Mouse (Mus musculus) cerebellum, postnatal 36 days (tissue): ENCODE results near the gene Arg1.
A peak's percentile ranks its signal among the peaks of the same experiment; 100 is the strongest.

Experiments used
- DNase-seq, 2 experiments: peaks; one replicate each; pipeline ENCODE4 v3.0.0; 2021 to 2022; ENCODE audit warnings: mixed read lengths in 2 of 2

The Arg1 gene

DNA sequence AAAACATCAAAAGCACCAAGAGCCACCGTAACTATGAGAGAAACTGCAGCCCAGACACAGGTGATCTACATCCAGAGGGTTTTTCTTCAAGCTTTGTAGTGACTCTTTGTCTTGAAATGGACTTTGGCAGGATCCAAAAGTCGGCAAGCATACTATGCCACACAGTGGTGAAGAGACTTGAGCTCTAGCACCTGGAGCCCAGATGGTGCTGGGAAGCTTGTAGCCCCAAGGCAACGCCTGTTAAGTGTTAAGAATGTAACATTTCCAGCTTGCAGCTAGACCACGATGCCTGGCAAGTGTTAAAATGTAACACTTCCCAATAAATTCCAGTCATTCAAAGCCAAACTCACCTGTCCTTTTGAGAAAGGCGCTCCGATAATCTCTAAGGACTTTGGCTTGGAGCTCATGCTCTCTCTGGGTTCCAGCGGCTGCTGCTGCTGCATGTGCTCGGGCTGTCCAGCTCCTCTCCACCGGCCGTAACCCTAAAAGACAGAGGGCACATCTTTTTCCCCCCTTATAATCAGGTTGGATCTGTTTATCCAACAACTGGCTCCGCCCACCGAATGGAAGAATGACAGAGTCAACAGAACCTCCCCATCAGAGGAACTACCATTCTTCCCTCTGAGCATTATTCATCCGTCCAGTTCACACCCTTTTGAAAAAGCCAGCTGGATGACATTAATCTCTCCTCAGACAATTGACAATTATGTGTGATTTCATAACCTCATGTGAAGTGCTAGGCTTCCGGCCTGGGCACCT, at the start of gene Arg1:
TSS of gene Arg1 (minus strand) at position 523 of the 759 bp plus-strand sequence.
- DNase-seq = no peak

- no peak for DNase-seq
Measured at GRCm38 (mm10) chr10:24973845-24974514, 46.7 kb upstream of the Arg1 start.

DNA sequence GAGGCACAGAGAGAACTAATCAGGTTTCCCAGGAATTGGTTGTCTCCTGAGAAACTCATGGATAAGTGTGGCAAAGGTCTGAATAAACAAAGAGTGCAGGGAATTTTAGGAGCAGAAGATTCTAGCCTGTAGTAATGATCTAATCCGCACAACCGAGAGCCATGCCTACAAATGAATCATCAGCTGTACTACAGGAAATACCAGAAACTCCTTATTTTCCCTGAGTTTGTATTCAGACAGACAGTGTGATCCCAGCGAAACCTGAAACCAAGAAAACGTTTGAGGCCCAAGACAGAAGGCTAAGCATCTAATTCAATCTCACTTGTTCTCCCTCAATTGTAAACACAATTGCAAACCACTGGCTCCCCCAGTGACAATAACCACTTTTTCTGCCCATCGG, 46.1 kb upstream of the Arg1 start:
- no peak for DNase-seq

DNA sequence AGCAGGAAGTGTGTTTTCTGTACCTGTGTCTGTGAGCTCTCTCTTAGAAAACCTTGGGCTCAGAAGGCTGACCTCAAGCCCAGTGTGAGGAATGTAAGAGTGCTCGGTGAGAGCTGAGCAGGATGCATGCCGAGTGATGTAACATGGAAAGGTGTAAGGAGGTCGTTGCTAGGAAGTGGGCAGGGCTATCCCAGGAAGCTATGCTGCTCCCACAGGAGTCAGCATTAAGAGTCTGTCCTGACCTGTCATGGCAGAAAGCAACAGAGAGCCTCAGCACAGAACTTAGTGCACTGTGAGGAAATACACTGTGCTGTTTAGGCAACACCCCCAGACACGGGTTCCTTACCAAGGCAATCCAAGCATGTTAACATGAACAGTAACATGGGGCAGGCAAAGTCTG, 45.6 kb upstream of the Arg1 start:
- no peak for DNase-seq

GRCm38 (mm10) chr10:24965821-24966550, 38.7 kb upstream of the Arg1 start:
- DNase-seq = no peak

DNA sequence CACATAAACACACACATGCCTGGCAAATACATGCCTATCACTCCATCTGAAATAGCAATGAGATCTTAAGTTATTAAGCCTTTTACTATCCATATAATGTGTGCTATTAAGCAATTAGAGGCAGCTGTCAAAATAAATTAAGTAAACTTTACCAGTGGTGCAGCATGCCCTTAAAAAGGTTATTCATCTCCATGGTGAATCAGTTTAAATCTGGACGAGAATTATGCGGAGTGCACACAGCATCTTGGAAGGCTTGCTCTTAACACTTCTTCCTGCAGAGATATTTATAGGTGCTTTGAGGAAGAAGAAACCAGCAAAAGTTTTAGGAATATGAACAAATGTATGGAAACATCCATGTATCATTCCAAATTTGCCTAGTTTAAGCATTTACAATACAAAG, 34.6 kb upstream of the Arg1 start:
- DNase-seq = no peak

GRCm38 (mm10) chr10:24961112-24961511, 33.8 kb upstream of the Arg1 start:
- DNase-seq = no peak

DNA sequence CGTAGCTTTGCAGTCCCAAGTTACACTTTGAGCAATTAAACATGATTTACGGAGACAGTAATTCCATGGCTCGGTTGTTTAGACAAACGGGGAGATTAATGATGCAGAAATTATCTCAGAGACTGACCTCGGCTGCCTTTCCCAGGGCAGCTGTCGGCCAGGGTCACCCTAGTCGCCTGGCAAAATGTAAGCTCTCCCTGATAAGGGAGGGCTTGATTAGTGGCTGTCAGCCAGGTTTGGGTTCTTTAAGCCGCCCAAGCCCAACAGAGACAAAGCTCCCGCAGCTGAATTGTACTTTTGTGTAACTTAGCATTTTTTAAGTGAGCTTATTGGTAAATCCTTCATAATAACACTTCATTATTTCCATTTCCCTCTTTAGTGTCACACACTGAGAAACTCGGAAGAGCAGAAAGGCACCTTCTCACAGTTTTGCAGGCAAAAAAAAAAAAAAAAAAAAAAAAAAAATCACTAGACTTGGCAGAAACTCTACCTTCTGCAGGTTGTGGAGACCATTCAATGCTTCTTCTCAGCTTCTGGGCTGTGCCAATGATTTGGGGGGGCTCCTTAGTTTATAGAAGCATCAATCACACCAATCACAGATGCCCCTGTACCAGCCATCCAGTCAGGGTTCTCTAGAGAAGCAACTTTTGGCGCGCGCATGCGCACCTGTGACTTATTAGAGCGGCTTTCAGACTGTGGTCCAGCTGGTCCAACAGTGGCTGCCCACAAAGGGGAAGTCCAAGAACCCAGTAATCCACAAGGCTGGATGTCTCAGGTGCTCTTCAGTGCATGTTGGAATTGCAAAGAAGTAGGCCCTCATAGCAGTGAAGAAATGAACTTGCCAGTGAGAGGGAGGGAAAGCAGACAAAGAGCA, 32.0 kb upstream of the Arg1 start:
- no peak for DNase-seq

DNA sequence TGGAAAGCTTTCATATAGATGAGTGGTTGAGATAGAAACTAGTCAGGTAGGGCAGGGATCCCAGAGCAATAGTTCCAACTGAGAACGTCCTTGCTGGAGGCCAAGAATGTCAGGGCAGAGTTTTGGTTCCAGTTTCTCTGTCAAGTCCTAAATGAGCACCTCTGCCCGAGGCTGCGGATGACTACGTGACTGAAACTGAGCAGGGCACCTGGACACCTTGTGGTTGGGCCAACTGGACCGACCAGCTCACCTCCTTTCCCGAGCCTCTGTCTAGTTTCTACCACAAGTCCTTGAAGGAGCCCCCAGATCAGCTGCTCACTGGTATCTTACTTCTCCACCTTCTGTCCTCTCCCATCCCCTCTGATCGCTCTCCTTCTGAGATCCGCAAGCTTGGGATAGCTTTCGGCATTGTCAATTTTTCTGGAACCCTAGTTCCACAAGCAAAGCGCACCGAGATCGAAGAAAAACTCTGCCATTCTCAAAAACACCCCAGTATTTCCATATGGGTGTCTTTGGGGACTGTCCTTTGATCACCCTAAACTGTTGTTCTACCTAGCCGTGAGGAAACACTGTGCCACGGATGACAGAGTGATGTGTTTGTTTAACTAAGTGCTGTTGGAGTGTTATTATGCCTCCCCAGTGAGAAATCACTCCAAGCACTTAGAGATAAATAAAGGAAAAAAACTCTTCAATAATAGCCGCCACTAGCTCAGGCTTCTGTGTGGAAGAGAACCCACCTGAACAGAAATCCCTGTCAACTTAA, 31.2 kb upstream of the Arg1 start:
- no peak for DNase-seq

GRCm38 (mm10) chr10:24953876-24954275, 26.6 kb upstream of the Arg1 start:
- DNase-seq = no peak

DNA sequence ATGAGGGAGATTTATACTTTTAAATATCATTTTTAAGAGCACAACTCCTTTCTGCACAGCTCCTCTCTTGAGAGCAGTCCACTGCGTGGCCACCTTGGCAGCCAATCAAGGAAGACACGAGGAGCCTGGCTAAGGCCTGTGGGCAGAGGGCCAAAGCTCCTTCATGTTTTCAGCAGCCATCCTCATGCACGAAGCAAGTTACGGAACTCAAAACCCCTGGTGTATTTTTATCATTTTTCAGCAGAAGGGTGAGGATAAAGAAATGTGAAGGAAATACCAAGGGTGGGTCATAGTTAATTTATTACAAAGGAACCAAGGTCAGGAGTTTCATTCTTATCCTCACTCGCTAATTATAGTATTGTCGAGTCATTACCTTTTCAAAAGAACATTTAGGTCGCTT, 25.3 kb upstream of the Arg1 start:
- peak in 1 of 2 experiments; percentile 47 for DNase-seq

GRCm38 (mm10) chr10:24951575-24951974, 24.3 kb upstream of the Arg1 start:
- no peak for DNase-seq

GRCm38 (mm10) chr10:24950223-24950622, 22.9 kb upstream of the Arg1 start:
- no peak for DNase-seq

- DNase-seq = no peak
Measured at GRCm38 (mm10) chr10:24948278-24948677, 21.0 kb upstream of the Arg1 start.

DNA sequence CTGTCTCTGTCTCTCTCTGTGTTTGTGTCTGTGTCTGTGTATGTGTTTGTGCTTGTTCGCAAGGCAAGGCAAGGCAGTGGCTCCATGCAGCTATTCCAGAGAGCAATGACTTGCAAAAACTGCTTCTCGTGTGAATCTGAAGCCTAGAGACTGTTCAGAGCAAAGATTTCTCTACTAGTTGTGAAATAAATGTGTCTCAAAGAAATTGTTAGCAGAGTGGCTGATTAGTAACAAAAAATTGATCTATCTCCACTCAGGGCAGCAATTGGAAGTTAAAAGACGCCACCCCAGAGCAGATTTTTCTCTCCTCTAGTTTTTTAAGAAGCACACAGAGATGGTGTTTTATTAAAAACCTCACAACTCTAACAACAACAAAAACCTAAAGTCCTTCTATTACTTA, 20.6 kb upstream of the Arg1 start:
- no peak for DNase-seq

- DNase-seq = no peak
Measured at GRCm38 (mm10) chr10:24930143-24930542, 2.9 kb upstream of the Arg1 start.

DNA sequence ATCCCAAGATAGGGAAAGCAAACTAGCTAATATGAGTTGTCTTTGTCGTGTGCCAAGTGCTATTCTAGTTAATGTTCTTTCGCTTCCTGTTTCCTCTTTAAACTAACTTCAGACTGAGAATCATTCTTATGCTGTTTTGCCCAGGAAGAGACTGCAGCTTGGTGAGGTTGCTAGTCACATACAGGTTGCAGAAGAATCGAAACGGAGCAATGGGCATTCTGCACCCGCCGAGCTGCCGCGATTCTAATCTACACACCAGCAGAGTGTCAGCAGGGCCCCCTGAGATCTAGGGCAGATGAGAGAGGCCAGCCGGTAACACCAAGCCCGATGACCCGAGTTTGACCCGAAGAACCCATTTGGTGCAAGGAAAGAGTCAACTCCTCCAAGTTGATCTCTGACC, 788 bp upstream of the Arg1 start:
- no peak for DNase-seq

- DNase-seq = no peak
Measured at GRCm38 (mm10) chr10:24926380-24926779, 904 bp downstream of the Arg1 start.

DNA sequence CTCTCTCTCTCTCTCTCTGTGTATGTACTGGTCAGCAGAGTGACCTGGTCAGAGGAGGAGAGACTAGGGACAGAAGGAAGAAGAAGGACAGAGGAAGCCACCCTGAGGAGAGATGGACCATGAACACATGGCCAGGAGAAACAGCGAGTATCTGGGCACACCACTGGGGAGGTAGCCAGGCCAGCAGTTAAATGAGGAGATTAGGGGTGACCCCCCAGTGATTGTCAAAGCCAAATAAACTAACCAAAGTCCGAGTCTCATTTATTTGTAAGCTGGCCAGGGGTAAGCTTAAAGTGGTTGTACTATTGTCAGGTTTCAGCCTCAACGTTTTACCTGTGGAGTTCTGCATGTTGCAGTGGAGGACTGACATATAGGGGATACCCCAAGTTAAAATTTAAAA, 3.0 kb downstream of the Arg1 start:
- no peak for DNase-seq

DNA sequence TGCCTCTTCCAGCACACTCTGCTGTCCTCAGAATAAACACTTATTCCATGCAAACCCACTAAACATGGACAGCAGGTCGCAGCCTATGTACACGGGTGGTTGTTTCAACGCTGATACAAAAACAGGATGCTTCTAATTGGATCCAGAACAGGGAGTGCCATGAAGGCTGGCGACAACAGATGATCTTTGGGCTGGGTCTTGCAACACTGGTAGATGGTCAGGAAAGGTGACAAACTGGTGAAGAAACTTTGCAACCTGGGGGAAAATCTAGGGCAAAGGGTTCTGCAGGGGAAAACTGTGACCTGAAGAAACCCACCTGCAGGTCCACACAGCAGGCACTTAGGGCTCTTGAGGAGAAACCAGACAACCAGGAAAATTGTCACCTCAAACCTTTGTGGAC, 4.3 kb downstream of the Arg1 start:
- DNase-seq = no peak

DNA sequence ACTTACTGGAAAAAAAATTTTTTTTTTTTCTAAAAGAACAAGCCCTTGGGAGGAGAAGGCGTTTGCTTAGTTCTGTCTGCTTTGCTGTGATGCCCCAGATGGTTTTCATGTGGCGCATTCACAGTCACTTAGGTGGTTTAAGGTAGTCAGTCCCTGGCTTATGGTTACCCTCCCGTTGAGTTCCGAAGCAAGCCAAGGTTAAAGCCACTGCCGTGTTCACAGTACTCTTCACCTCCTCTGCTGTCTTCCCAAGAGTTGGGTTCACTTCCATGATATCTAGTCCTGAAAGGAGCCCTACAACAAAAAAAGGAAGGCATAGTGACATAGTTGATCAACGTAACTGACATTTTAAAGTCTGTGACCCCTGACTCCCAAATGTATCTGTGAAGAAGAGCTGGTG, 11.8 kb downstream of the Arg1 start:
- DNase-seq = no peak

- no peak for DNase-seq
Measured at GRCm38 (mm10) chr10:24912576-24912975, 14.7 kb downstream of the Arg1 start.
